Mouse (Mus musculus) ovary, adult 18-20 months (tissue): Measurements from ENCODE around the gene Sos2.
"Not testable (repeated sequence)": the region's sequence is repeated elsewhere in the genome, so short reads cannot be mapped to it uniquely, and the experiment has no call there.

Source experiments
- DNase-seq: peaks from one replicate; pipeline ENCODE4 v3.0.0; 2022; ENCODE audit warnings: low spot score, mixed read lengths

Gene Sos2

DNA sequence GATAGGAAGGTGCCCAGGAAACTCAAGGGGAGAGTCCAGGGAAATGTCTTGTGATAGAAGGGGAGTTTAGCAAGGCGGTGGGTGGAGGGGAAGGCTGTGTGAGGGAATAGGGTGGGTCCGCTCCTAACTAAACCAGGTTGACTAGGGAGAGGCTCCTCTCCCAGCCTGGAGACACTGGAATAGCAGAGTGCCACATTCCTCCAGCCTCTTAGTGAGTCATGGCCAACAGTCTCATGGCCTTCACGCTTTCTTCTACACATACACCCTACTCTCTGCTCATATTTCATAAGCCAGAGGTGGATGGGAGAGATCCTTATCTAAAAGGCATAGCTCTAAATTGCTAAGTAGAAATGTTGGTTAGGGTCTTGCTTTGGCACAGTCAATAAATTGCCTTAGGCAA, 111.7 kb downstream of the Sos2 start:
- no peak for DNase-seq

DNA sequence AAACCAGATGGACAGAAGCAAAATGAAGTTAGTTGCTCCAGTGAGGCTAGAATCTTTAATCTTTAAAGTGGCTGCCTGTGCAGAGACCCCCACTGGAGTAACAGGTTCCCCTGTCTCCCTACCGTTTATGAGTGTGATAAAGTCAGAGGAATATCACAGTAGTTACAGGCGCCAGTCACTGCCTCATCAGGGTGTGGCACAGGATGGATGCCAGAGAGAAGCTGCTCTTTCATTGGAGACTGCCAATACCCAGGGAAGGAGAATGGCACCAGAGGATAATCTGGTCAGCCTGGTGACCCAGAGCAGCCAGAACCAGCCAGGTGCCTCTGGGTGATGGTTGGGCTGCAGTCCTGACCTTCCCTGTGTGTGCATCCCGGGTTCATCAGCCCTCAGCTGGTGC, 113.4 kb downstream of the Sos2 start:
- no peak for DNase-seq

DNA sequence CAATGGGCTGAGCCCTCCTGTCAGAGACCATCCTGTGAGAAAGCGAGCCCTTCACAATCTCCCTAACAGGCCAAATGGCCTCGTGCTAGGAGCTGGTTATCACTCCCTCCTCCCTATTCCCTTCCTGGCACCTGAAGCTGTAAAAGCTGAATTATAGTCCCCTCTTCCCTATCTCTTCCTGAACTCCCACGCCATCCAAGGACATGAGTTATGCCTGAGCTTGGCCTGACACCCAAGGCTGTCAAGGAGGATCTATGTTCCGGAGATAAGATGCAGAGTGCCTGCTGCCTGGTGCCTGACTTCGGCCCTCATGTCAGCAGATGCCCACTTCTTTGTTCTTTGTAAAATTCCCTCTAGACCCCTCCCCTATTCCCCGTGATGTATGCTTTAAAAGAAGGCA, 120.6 kb downstream of the Sos2 start:
- not testable (repeated sequence) for DNase-seq

DNA sequence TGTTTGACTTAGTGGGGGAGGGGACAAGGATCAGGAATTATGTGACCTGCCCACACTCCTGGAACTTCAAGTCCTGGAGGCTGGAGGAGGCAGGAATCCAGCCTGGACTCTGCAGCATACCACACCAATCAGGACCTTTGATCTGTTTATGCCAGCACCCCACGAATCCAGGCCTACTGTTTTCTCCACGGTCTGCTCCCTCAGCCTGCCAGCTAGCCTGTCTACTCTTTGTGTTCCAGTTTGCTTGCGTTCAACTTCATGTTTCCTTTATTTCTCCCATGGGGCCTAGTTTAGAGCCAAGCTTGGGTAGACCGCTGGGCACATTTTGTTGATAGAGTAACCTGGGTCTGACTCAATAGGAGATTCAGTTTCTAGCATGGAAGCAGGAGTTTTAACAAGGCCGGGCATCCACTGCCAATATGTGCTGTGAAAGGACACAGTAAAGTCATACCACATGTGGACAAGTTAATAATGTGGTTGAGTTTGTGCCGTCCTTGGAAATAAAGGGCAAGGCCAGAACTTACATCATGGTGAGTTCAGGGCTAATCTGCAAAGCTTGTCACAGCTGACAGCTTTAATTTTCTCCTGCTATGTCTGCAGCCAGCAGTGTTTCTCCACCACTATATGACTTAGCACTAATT, 125.3 kb downstream of the Sos2 start:
- DNase-seq, result no peak

DNA sequence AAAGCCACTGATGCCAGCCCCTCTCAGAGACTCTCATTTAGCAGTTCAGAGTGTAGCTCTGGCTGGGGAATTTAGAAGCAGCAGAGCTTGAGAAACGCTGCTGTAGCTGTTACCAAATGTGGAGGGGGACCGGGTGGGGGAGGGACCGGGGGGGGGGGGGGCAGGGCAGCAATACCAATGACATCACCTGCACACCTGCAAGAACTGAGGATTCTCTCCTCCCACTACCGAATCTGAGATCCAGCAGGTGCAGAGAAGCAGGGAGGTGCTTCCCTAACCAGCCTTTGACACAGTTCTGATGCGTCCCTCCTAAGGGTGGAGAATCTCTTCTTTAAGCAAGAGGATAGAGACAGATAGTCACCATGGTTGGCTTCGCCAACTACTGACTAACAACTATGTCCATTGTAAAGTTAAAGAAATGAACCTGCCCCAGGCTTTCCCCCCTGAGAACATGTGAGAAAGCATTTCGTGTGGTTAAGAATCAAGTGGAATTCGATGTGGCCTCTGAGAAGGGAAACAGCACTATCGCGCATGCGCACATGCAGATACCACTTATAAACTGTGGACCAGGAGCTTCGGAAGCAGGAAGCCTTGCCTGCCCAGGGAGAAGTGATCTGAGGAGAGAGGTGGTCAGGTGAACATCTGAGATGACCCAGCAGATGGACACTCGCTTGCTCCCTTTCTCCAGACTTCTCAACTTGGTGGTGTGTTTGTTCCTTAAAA, 136.0 kb downstream of the Sos2 start:
- no peak for DNase-seq

DNA sequence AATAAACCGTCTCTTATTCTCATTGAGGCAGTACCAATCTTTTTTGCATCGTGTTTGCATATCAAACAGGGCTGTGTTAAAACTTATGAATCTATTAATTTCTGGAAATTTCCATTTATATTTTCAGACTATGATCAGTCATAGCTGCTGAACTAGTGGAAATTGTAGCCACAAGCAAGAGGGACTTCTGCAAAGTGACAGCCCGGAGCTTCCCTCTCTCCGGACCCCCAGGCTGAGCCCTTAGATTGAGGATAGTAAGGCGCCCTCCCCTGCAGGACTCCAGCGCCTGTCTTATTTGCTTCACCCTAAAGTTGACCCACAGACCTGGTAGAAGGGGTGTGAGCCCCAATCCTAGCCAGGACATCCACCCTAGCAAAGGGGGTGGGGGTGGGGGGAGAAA, 136.7 kb downstream of the Sos2 start:
- no peak for DNase-seq

DNA sequence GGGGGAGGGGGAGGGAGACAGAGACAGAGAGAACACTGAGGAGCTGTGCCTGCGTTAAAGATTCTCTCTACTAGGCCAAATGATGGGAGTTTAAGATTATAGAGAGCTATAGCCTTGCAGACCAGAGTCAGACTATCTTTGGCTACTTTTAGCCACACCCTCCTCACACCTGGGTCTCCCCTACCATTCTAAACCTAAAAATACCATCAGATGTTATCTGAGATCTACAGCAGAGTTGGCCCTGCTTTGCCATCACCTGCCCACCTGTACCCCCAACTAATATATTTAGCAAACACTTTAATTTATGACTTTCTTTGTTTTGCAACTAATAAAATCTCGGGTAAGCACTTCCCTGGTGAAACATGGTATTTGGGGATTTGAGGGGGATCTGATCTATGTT, 137.1 kb downstream of the Sos2 start:
- DNase-seq, result no peak

DNA sequence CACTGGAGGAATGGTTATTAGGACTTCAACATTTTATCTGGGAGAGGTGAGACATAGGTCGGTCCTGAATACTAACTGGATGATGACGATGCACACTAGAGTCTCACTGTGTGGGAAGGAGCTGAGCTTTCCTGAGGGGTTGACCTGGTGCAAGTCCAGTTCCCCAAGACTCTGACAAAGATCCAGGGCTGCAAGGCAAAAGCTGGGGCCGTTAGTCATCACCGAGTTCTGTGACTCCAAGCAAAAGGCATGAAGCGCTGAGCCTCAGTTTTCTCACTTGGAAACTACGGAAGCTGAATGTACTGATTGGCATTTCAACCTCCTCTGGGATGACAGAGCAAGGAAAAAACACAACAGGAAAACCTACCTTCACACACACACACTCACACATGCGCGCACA, 139.3 kb downstream of the Sos2 start:
- DNase-seq, result no peak

DNA sequence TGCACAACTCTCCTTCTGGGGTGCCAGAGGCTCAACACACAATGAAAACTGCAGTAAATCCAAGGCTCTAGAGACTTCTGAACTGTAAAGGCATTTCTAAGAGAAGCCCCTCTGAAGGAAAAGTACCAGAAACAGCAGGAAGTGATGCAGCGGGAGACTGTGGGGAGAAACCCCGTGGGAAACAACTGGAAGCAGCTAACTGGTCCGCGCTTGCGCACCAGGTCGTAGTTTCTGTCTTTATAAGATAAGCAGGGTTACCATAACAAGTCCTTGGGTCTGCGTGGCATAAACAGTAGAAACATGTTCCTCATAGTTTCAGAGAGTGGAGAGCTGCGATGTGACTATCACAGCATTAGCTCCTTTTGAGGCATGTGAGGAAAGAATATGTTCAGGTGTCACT, 140.0 kb downstream of the Sos2 start:
- DNase-seq, result no peak

DNA sequence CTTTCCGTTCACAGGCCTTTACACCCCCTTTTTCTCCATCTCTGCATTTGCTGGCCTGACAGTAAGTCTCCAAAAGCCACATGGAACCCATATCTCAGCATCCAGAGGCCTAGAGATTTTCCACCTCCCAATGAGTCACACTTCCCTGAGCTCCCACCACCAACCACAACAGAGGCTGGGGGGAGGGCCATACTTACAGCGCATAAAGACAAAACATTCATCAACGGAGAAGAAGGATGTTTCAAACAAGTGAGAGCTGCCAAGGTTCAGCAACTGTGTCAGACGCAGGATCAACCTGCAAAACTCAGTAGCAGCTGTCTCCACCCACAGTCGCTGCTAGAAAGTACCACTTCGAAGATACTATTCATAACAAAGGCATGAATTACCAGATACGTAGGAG, 142.3 kb downstream of the Sos2 start:
- no peak for DNase-seq

DNA sequence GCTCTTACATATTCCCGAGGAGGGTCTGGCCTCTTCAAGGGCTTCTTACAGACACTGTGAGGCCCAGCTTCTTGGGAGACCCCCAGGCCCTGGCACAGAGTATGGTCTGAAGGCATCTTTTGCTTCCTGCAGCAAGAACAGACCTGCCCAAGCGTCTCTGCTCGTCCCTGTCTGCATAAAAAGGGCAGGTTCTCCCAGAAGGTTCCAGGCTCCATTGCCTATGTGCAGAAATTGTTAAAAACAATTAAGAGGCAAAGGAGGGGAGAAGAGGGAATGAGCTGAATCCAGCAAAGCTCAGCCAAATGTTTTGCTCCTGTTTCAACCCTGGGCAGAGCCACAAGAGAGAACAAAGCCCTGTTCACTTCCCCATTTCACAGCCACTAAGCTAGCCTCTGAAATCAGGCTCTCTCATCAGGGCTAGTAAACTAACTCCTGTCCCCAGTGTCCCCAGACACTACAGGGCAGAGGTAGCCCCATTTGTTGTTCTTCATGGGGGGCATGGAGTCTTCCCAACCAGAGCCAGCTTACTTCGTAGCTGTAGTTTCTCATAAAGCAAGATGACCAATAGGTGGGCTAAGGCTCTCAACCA, 143.2 kb downstream of the Sos2 start:
- DNase-seq, result no peak

DNA sequence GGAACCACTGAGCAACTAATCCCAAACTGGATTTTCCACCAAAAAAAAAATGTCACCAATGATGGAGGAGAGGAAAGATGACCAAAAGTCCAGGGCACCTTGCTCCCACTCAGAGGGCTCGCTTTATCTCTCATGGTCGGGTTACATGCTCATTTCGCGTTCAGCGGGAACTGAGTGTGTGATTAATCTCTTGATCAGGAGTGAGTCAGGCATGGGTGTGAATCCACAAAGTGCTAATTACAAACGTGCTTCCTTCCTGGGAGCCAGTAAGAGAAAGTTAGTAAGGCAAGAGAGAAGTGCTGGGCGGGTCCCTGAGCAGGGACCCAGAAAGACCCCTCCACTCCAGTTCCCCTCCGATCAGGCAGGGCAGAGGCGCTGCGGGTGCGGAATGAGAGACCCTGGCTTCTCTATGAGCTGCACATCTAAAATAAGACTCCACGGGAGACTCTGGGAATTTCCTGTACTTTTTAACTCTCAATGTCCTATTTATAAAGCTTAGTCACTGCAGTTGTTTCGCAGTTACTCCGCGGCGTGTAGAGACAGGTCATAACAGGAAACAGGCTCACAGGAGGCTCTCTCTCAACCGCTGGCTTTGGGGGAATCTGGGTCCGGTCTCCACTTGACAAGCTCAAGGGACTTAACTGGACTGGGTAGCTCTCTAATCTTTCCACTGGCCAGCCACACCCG, 143.8 kb downstream of the Sos2 start:
- no peak for DNase-seq

DNA sequence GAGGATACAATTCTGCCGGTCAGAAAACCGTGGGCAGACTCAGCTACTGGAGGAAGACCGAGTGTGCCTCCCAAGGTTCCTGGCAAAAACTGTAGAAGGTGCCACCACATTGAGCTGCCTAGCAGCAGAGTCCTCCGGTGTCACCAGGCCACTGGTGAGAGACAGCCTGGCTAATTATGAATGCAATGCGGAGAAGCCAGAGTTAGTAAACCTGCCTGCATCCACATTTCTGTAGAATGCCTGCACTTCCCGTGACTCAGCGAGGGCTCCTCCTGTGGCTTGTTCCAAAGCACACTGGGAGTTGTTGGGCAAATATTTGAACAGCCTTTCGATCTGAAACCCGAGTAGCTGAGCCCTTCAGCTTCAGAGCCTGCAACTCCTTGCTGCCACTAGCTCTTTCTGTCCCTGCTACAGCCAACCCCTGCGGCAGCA, 144.4 kb downstream of the Sos2 start:
- DNase-seq, result no peak

DNA sequence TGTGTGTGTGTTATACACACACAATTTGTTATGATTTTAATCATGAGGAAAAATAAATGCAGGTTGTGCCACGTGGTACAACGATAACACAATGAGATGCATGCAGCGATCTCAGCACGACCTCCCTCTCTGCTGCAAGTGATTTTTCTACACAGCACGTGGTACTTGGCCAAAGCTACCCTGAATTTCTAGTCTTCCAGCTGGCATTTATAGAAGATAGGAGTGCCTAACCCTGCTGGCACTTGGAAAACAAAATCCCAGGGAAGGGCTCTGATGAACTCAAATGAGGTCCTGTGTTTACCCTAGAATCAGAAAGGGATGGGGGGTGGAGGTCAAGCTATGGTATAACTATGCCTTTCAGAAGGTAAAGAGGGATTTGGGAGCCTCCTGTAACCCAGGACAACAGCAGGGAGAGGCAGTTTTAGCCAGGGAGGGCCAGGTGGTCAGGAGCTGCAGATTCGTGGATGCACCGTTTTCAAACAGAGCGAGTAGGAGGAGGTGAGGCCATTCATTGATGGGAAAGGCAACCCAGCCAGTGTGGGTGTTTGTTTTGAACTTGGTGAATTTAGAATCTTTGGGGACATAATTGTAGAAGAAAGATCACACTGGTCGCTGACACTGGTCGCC, 144.9 kb downstream of the Sos2 start:
- no peak for DNase-seq
